Mouse (Mus musculus) cerebellum, adult 2 months (tissue): ENCODE measurements around the gene Tmem258. TPM values are rescaled to one million over a fixed set of nuclear protein-coding genes. Genes with fewer than 3 reads are reported as not detected.

Experiments used
- DNase-seq, 2 experiments: peaks; one replicate each; pipeline ENCODE4 v3.0.0; 2021
- H3K27ac ChIP-seq: fragments of 200-500 bp; 2 replicates; pipeline ENCODE4 v1.5.1; 2012; ENCODE audit warnings: low read length, control low read depth, inconsistent platforms; ENCODE audit not compliant: insufficient read depth
- H3K27me3 ChIP-seq: fragments of 200-500 bp; 2 replicates; pipeline ENCODE4 v1.6.1; 2012; ENCODE audit warnings: inconsistent platforms, mild to moderate bottlenecking, low read length, moderate library complexity; ENCODE audit not compliant: control insufficient read depth, insufficient read depth
- H3K4me1 ChIP-seq: fragments of 200-500 bp; 2 replicates; pipeline ENCODE4 v1.6.1; 2011; ENCODE audit warnings: low read length; ENCODE audit not compliant: control insufficient read depth, insufficient read depth
- H3K4me3 ChIP-seq: fragments of 200-500 bp; replicated peaks from 2 replicates; pipeline ENCODE3; 2011; ENCODE audit warnings: mild to moderate bottlenecking, low read depth, low read length, control low read depth; ENCODE audit not compliant: insufficient read depth
- CTCF ChIP-seq: fragments of 200-500 bp; IDR thresholded peaks from 2 replicates; pipeline ENCODE4 v1.5.1; 2011; ENCODE audit warnings: low read depth, mild to moderate bottlenecking, control low read depth, low read length, moderate library complexity, borderline replicate concordance; ENCODE audit not compliant: insufficient read depth
- POLR2A ChIP-seq: fragments of 200-500 bp; IDR thresholded peaks from 2 replicates; pipeline ENCODE4 v1.6.1; 2011; ENCODE audit warnings: low read length, control low read depth, borderline replicate concordance; ENCODE audit not compliant: insufficient read depth
- WGBS: fragments of 180-500 bp; shearing (Covaris S2); methylation state at CpG from one replicate; pipeline ENCODE4 v1.1.7; 2018; 5-methylcytosine and 5-hydroxymethylcytosine counted together
- polyA plus RNA-seq: library from polyadenylated mRNA; depleted of rRNA; stranded (reverse); fragments of >200 nt; gene quantifications from 2 replicates; pipeline ENCODE4 v1.2.3, GENCODE M21; 2012

Tmem258 gene
- polyA plus RNA-seq, 1 experiment, result 59.2 TPM

DNA sequence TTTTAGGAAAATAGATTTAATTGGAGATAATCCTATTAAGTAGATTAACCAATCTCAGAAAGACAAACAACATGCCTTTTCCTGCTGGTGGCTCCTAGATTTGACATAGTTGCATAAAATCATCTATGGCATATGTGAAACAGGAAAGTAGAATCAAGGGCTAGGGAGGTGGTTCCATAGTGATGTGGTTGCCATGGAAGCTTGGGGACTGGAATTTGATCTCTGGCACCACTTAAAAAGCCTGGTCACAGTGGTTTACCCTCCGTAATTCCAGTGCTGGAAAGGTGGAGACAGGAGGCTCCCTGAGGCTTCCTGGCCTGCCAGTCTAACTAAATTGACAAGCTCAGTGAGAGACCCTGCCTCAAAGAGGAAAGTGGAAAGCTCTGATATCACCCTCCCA is 33.3 kb upstream of the Tmem258 start:
- no peak overlapping the region for H3K4me3 ChIP-seq
- no peak overlapping the region for H3K27ac ChIP-seq
- peaks cover 3% of the 10 kb centered on the region; the same call in 1 of the 2 replicates for H3K4me1 ChIP-seq
- no peaks in the 10 kb centered on the region for H3K27me3 ChIP-seq
- WGBS, result 39% methylated on average over 1 of the region's 1 CpGs
- DNase-seq, result no peak
- no peak for TF ChIP-seq CTCF
- no peak for TF ChIP-seq POLR2A

GRCm38 (mm10) chr19:10171359-10171758 is 32.5 kb upstream of the Tmem258 start:
- Histone ChIP-seq H3K4me3 (no peak overlapping the region), H3K27me3 (no peaks in the 10 kb centered on the region), H3K4me1 (peaks cover 3% of the 10 kb centered on the region; the same call in 1 of the 2 replicates), H3K27ac (no peak overlapping the region)
- no peak for DNase-seq
- WGBS, result 74% methylated on average over 7 of the region's 7 CpGs
- TF ChIP-seq POLR2A, result no peak
- TF ChIP-seq CTCF, result no peak

DNA sequence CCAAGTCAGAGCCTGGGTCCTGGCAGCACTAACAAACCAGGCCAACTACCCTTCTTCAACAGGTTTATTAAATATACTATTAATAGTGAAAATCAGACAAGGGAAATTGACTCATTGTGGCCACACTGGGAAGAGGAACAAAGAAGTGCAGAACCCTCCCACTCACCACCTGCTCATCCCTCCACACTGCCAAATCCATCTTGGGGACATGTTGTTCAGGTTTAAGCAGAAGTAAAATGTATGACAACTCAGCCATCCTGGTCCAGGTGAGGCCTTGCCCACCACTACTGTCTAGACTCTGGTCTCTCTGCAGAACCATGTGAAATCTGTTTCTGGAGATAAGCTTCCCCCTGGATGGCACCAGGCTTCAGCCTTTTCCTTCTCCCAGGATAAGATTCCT is 32.0 kb upstream of the Tmem258 start:
- TF ChIP-seq POLR2A, result no peak
- no peak for TF ChIP-seq CTCF
- DNase-seq, result peak in 1 of 2 experiments; percentile 64
- peaks cover 3% of the 10 kb centered on the region; the same call in 1 of the 2 replicates for H3K4me1 ChIP-seq
- no peak overlapping the region for H3K27ac ChIP-seq
- H3K4me3 ChIP-seq, result no peak overlapping the region
- H3K27me3 ChIP-seq, result no peaks in the 10 kb centered on the region

DNA sequence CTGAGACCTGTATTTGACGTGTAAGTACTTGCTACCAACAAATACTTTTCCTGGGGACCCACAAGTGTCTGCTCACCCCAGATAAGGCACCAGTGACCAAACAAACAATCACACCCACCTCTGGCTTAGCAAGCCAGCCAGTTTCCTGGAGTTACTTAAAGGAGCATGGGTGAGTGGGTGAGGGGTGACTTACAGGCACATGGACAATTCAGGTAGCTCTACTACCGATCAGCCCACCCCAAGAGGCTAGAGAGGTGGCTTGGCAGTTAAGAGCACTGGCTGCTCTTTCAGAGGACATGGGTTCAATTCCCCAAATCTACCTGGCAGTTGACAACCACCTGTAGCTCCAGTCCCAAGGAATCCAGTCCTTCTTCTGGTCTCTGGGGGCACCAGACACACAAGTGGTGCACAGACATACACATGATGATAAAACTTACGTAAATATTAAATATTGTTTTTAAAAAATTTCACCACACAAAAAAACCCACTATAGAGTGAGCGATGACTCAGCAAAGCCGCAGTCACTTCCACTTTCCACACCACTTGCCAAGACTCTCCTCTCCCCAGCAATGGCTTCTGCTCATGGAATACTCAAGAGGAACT is 30.6 kb upstream of the Tmem258 start:
- Histone ChIP-seq H3K27ac (no peak overlapping the region), H3K4me3 (no peak overlapping the region), H3K4me1 (peaks cover 3% of the 10 kb centered on the region; the same call in 1 of the 2 replicates), H3K27me3 (no peaks in the 10 kb centered on the region)
- TF ChIP-seq POLR2A, result no peak
- no peak for TF ChIP-seq CTCF
- no peak for DNase-seq
- WGBS, result 93% methylated on average over 5 of the region's 5 CpGs

GRCm38 (mm10) chr19:10173844-10174539 is 29.8 kb upstream of the Tmem258 start:
- no peak for DNase-seq
- 90% methylated on average over 7 of the region's 7 CpGs for WGBS
- H3K4me1 ChIP-seq, result peaks cover 3% of the 10 kb centered on the region; the same call in 1 of the 2 replicates

GRCm38 (mm10) chr19:10174956-10175355 is 28.9 kb upstream of the Tmem258 start:
- Histone ChIP-seq H3K4me3 (no peak overlapping the region), H3K27ac (no peak overlapping the region), H3K4me1 (peaks cover 3% of the 10 kb centered on the region; the same call in 1 of the 2 replicates), H3K27me3 (no peaks in the 10 kb centered on the region)
- no peak for DNase-seq
- TF ChIP-seq POLR2A (no peak), CTCF (no peak)
- 80% methylated on average over 4 of the region's 4 CpGs for WGBS

More at GRCm38 (mm10) chr19:10173844-10174539, 29.8 kb upstream of the Tmem258 start:
- H3K4me3 ChIP-seq, result no peak overlapping the region
- H3K27me3 ChIP-seq, result no peaks in the 10 kb centered on the region
- no peak for TF ChIP-seq POLR2A
- no peak overlapping the region for H3K27ac ChIP-seq

DNA sequence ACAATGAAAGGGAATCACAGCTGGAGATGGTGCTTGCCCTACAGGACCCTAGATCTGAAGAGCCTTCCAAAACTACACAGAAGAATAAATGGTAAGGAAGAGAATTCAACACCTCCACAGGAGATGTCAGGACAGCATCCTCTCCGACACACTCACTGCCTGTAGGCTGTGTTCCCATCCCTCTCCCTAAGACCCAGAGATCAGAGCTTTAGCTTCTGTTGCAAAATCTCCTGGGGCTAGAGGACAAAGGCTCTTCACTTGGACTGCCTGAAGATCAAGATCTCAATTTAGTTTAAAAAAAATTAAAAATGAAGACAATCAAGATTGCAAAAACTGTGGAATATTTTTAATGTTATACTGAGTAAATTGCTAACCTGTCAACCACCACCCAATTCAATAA is 27.3 kb upstream of the Tmem258 start:
- H3K27ac ChIP-seq, result no peak overlapping the region
- H3K27me3 ChIP-seq, result no peaks in the 10 kb centered on the region
- no peak overlapping the region for H3K4me3 ChIP-seq
- peaks cover 3% of the 10 kb centered on the region; the same call in 1 of the 2 replicates for H3K4me1 ChIP-seq
- 50% methylated on average over 1 of the region's 1 CpGs for WGBS
- TF ChIP-seq POLR2A (no peak), CTCF (no peak)
- no peak for DNase-seq

DNA sequence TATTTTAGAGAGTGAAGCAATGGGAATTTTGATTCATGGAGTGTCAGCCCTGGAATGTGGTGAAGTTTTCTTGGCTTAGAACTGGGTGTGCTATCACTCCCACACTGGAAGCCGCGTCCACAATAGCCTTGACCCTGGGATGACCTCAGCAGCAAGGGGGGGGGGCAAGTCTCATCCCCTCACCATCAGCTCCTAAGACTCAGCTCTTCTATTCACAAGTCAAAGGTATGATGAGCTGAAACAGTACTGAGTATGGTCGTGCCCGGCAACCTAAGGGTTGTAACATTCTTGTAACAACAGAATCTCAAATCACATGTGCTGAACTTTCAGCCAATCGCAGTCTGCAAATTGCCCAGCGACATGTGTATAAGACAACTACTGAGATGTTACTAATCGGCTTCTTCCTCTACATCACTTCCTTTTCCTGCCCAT is 26.9 kb upstream of the Tmem258 start:
- peaks cover under 1% of the 10 kb centered on the region; the same call in 1 of the 2 replicates for H3K4me1 ChIP-seq
- DNase-seq, result no peak
- H3K4me3 ChIP-seq, result no peak overlapping the region
- WGBS, result 62% methylated on average over 7 of the region's 7 CpGs
- TF ChIP-seq POLR2A (no peak), CTCF (no peak)
- no peak overlapping the region for H3K27ac ChIP-seq
- H3K27me3 ChIP-seq, result no peaks in the 10 kb centered on the region
